Mouse (Mus musculus) limb, embryonic 15.5 days (tissue): ENCODE results near the gene Itga8. TPM values are rescaled to one million over a fixed set of nuclear protein-coding genes. Genes with fewer than 3 reads are reported as not detected.

ENCODE experiments used
- ATAC-seq: fragments of 200-750 bp; cut with Nextera tagmentation; 2 replicates; pipeline ENCODE4 v1.8.0; 2017; ENCODE audit warnings: low read depth, moderate TSS enrichment; ENCODE audit not compliant: insufficient number of reproducible peaks, low FRiP score, low TSS enrichment
- H3K27ac ChIP-seq: fragments of 300-500 bp; sonication (generic); 2 replicates; pipeline ENCODE4 v1.5.1; 2015; ENCODE audit warnings: moderate library complexity, mild to moderate bottlenecking, inconsistent platforms
- H3K27me3 ChIP-seq: fragments of 300-500 bp; sonication (generic); 2 replicates; pipeline ENCODE4 v1.6.1; 2015; ENCODE audit warnings: inconsistent platforms
- H3K36me3 ChIP-seq: fragments of 300-500 bp; sonication (generic); 2 replicates; pipeline ENCODE4 v1.6.1; 2015; ENCODE audit warnings: inconsistent platforms
- H3K4me1 ChIP-seq: fragments of 300-500 bp; sonication (generic); 2 replicates; pipeline ENCODE4 v1.6.1; 2015; ENCODE audit warnings: inconsistent platforms
- H3K4me2 ChIP-seq: fragments of 300-500 bp; sonication (generic); 2 replicates; pipeline ENCODE4 v1.6.1; 2015; ENCODE audit warnings: mild to moderate bottlenecking, inconsistent platforms
- H3K4me3 ChIP-seq: fragments of 300-500 bp; sonication (generic); 2 replicates; pipeline ENCODE4 v1.5.1; 2015; ENCODE audit warnings: mild to moderate bottlenecking, inconsistent platforms
- H3K9ac ChIP-seq: fragments of 300-500 bp; sonication (generic); 2 replicates; pipeline ENCODE4 v1.6.1; 2015; ENCODE audit warnings: inconsistent platforms
- H3K9me3 ChIP-seq: fragments of 300-500 bp; sonication (generic); 2 replicates; pipeline ENCODE4 v1.6.1; 2016; ENCODE audit warnings: inconsistent platforms
- WGBS: fragments of 180-500 bp; shearing (Covaris S2); methylation state at CpG from one replicate; pipeline ENCODE4 v1.1.7; 2015; 5-methylcytosine and 5-hydroxymethylcytosine counted together
- polyA plus RNA-seq: library from polyadenylated mRNA; unstranded; fragments of >200 nt; fragmentation: Nextera tagmentation; extraction: Ambion mirVana; gene quantifications from 2 replicates; pipeline ENCODE4 v1.2.1, GENCODE M21; 2015

The Itga8 gene
- polyA plus RNA-seq, result 12.9 and 13.0 TPM in 2 replicates

DNA sequence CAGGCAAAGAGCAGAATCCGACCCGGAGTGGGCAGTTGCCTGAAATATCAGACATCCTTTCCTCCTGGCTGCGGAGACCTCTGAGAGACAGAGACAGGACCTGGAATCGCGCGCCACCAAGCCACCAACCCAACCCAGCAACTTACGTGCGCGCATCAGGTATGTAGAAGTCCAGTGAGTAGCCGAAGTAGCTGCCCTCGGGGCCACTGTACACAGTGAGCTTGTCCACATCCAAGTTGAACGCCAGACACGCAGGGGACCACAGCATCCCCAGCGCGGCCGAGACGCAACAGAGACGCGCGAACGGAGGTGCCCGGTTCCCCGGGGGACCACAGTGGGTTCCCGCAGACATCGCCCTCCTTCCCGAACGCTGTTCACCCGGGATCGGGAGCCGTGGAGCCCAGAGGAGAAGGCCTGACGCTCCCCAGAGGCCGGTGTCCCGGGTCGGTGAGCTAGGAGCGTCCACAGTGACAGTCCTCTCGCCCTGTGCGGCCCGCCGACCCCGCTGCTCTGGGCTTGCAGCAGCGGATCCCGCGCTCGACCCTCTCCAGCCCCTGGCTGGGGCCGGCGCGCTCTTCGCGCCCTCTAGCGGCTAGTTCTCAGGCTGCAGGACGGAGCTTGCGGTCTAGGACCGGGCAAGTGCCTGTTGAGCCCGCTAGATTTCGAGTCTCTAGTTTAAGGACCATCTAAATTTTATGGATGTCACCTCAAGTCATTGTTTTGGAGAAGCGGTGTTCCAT lies at the start of gene Itga8:
Gene Itga8 (minus strand): TSS at position 492 of the 740 bp plus-strand sequence.
- H3K36me3 ChIP-seq, result no peaks in the 10 kb centered on the region
- no peaks in the 10 kb centered on the region for H3K27me3 ChIP-seq
- no peaks in the 10 kb centered on the region for H3K9me3 ChIP-seq
- H3K9ac ChIP-seq, result peak within 1 kb of the TSS; percentile 66
- H3K4me1 ChIP-seq, result peaks cover 7% of the 10 kb centered on the region; the same call in 1 of the 2 replicates
- peak within 1 kb of the TSS; percentile 89 for H3K4me2 ChIP-seq
- ATAC-seq, result peak; percentile 91
- H3K27ac ChIP-seq, result no peak within 1 kb of the TSS
- H3K4me3 ChIP-seq, result peak within 1 kb of the TSS; percentile 71
- under 1% methylated on average over 55 of the region's 56 CpGs for WGBS

DNA sequence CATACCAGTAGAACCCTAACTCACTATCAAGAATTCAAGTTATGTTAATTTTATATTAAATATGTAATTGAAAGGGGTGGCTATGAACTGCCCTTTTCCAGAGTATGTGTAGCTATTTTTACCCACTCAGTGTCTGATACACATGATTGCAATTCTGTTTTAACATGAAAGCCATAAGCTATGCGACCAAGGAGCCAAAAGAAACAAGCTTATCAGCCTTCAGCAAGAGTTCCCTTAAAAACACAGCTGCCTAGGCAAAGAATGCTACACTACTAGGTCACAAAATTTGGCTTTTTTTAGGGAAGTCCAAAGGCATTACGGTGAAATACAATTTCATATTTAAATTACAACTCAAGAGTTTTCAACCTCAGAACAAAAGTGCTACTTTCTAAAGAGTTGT lies 47.2 kb upstream of the Itga8 start:
- no peak for ATAC-seq
- no peaks in the 10 kb centered on the region for H3K9me3 ChIP-seq
- 80% methylated on average over 2 of the region's 2 CpGs for WGBS
- no peaks in the 10 kb centered on the region for H3K4me1 ChIP-seq
- H3K4me2 ChIP-seq, result no peak overlapping the region
- no peak overlapping the region for H3K27ac ChIP-seq
- no peak overlapping the region for H3K9ac ChIP-seq
- H3K27me3 ChIP-seq, result no peaks in the 10 kb centered on the region
- H3K36me3 ChIP-seq, result peaks cover 4% of the 10 kb centered on the region; the same call in 1 of the 2 replicates
- no peak overlapping the region for H3K4me3 ChIP-seq

GRCm38 (mm10) chr2:12331962-12332361 lies 30.2 kb upstream of the Itga8 start:
- WGBS, result 37% methylated on average over 2 of the region's 2 CpGs
- H3K27me3 ChIP-seq, result no peaks in the 10 kb centered on the region
- H3K9ac ChIP-seq, result no peak overlapping the region
- no peak overlapping the region for H3K4me3 ChIP-seq
- no peaks in the 10 kb centered on the region for H3K36me3 ChIP-seq
- no peak for ATAC-seq
- no peaks in the 10 kb centered on the region for H3K9me3 ChIP-seq
- no peak overlapping the region for H3K4me2 ChIP-seq
- peaks cover 21% of the 10 kb centered on the region for H3K4me1 ChIP-seq
- no peak overlapping the region for H3K27ac ChIP-seq

DNA sequence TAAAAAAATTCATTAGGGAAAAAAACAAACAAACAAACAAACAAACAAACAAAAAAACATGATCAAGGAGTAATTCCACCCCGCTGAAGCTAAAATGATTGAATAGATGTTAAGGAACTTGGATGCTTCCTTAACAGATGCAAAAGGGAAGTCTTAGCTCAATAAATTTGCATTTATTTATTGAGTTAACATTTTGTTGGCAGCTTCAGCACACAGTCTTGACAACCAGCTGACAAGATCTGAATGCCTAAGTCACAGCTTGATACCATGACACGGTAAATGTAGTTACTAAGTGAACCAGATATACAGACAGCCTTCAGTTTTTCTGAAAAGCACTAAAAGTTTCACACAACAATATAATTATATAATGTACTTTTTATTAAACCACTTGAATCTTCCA lies 27.9 kb upstream of the Itga8 start:
- Histone ChIP-seq H3K4me3 (no peak overlapping the region), H3K9me3 (no peaks in the 10 kb centered on the region), H3K4me2 (no peak overlapping the region), H3K36me3 (no peaks in the 10 kb centered on the region), H3K27ac (no peak overlapping the region), H3K27me3 (no peaks in the 10 kb centered on the region), H3K4me1 (peaks cover 29% of the 10 kb centered on the region), H3K9ac (no peak overlapping the region)
- no peak for ATAC-seq
- WGBS, result 67% methylated on average over 2 of the region's 2 CpGs

DNA sequence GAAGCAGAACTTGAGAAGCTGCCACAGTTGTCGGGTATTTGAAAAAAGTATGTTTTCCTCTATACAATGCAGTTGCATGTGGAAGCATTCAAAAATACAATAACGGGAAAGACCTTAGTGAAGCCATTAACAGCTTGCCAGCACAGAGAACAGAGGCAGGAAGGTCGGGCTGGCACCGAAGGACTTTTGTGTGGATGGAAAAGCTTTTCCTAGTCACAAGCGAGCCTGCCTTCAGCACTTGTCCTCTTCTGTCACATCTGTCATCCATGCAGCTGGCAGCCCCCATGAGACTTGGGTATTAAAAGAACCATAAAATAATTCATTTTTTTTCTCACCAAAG lies 27.3 kb upstream of the Itga8 start:
- no peaks in the 10 kb centered on the region for H3K27me3 ChIP-seq
- H3K27ac ChIP-seq, result peak overlapping the region; percentile 59
- H3K4me1 ChIP-seq, result peaks cover 29% of the 10 kb centered on the region
- 0 out of 2 replicates have a peak overlapping the region, but pooled peaks have one; percentile 2 for H3K4me2 ChIP-seq
- H3K9ac ChIP-seq, result no peak overlapping the region
- ATAC-seq, result no peak
- H3K4me3 ChIP-seq, result no peak overlapping the region
- 22% methylated on average over 5 of the region's 5 CpGs for WGBS
- no peaks in the 10 kb centered on the region for H3K36me3 ChIP-seq
- no peaks in the 10 kb centered on the region for H3K9me3 ChIP-seq

GRCm38 (mm10) chr2:12328355-12329067 lies 26.8 kb upstream of the Itga8 start:
- Histone ChIP-seq H3K9ac (no peak overlapping the region), H3K36me3 (no peaks in the 10 kb centered on the region), H3K27ac (peak overlapping the region; percentile 59), H3K9me3 (no peaks in the 10 kb centered on the region), H3K27me3 (no peaks in the 10 kb centered on the region), H3K4me2 (peak overlapping the region; percentile 37; the same call in 1 of the 2 replicates), H3K4me3 (no peak overlapping the region), H3K4me1 (peaks cover 29% of the 10 kb centered on the region)
- ATAC-seq, result no peak
- 14% methylated on average over 8 of the region's 8 CpGs for WGBS

- peak overlapping the region; percentile 59; the same call in 1 of the 2 replicates for H3K27ac ChIP-seq
Observed at GRCm38 (mm10) chr2:12327691-12328354, 26.1 kb upstream of the Itga8 start.

DNA sequence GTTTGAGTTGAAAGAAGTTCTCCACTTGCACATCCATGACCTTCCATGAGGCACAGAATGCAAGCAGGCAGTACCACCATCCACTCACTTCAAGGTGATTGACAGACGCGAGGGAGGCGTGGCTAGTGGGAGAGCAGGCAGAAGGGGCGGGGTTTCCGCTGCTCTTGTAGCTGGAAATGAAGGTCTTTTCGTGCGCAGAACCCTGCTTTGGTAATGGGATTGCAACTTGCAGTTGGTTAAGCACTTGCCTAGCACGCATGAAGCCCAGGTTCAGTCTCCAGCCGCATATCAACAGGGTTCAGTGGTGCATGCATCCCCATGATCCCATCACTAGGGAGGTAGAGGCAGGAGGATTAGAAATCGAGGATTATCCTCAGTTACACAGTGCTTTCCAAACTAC lies 25.5 kb upstream of the Itga8 start:
- 16% methylated on average over 10 of the region's 10 CpGs for WGBS
- Histone ChIP-seq H3K4me3 (peak overlapping the region; percentile 17; the same call in 1 of the 2 replicates), H3K27ac (no peak overlapping the region), H3K9ac (no peak overlapping the region), H3K4me1 (peaks cover 29% of the 10 kb centered on the region), H3K9me3 (no peaks in the 10 kb centered on the region), H3K27me3 (no peaks in the 10 kb centered on the region), H3K36me3 (no peaks in the 10 kb centered on the region), H3K4me2 (peak overlapping the region; percentile 37)
- ATAC-seq, result no peak

More at GRCm38 (mm10) chr2:12327691-12328354, 26.1 kb upstream of the Itga8 start:
- 20% methylated on average over 11 of the region's 11 CpGs for WGBS
- H3K9me3 ChIP-seq, result no peaks in the 10 kb centered on the region
- peaks cover 29% of the 10 kb centered on the region for H3K4me1 ChIP-seq
- H3K36me3 ChIP-seq, result no peaks in the 10 kb centered on the region
- peak overlapping the region; percentile 17 for H3K4me3 ChIP-seq
- peak overlapping the region; percentile 37 for H3K4me2 ChIP-seq
- H3K9ac ChIP-seq, result no peak overlapping the region
- no peak for ATAC-seq
- no peaks in the 10 kb centered on the region for H3K27me3 ChIP-seq

DNA sequence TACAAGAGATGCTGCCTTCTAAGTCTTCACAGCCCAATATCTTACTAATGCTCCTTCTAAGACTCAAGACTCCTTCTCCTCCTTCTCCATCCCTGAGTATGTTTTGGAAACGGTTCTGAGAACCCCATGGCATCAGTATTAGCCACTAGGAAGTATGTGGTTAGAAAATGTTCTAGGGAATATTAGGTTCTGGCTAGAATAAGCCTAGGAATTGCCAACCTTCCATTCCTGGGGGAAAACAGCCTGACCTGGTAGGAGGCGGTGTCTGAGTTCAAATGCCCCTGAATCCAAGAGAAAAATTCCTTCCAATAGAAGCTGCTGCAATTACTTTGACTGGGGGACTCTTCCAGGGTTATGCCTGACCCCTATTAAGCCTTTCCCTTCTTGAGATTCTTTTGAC lies 24.1 kb upstream of the Itga8 start:
- Histone ChIP-seq H3K4me3 (no peak overlapping the region), H3K27me3 (no peaks in the 10 kb centered on the region), H3K4me2 (no peak overlapping the region), H3K4me1 (peaks cover 29% of the 10 kb centered on the region), H3K9me3 (no peaks in the 10 kb centered on the region), H3K27ac (peak overlapping the region; percentile 22; the same call in 1 of the 2 replicates), H3K9ac (no peak overlapping the region), H3K36me3 (no peaks in the 10 kb centered on the region)
- no peak for ATAC-seq
- WGBS, result 66% methylated on average over 2 of the region's 2 CpGs

DNA sequence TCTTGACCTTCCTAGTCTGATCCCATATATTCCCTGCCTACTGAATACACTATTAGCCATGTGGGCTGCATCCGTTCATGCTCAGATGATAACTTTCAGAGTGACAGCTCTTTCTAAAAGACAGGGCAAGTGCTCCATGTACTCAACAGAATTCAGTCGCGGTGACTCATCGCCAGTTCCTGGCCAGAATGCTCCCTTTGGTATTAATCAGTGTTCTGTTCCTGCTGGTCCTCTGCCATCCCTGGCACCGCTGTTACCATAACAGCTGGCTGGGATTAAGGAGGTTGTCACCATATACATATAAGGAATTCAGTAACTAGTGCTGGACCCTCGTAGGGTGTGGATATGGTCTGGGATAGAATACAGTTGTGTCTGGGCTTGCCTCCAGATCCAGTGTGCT lies 23.7 kb upstream of the Itga8 start:
- H3K9ac ChIP-seq, result no peak overlapping the region
- peaks cover 29% of the 10 kb centered on the region for H3K4me1 ChIP-seq
- H3K36me3 ChIP-seq, result no peaks in the 10 kb centered on the region
- H3K27ac ChIP-seq, result peak overlapping the region; percentile 24
- 49% methylated on average over 6 of the region's 6 CpGs for WGBS
- no peaks in the 10 kb centered on the region for H3K27me3 ChIP-seq
- no peak overlapping the region for H3K4me3 ChIP-seq
- H3K9me3 ChIP-seq, result no peaks in the 10 kb centered on the region
- H3K4me2 ChIP-seq, result no peak overlapping the region
- ATAC-seq, result peak; percentile 73

GRCm38 (mm10) chr2:12320914-12321313 lies 19.2 kb upstream of the Itga8 start:
- Histone ChIP-seq H3K4me1 (peaks cover 10% of the 10 kb centered on the region), H3K9ac (no peak overlapping the region), H3K36me3 (no peaks in the 10 kb centered on the region), H3K4me2 (no peak overlapping the region), H3K4me3 (no peak overlapping the region), H3K27me3 (no peaks in the 10 kb centered on the region), H3K9me3 (no peaks in the 10 kb centered on the region), H3K27ac (no peak overlapping the region)
- ATAC-seq, result no peak
- WGBS, result 88% methylated on average over 4 of the region's 4 CpGs

DNA sequence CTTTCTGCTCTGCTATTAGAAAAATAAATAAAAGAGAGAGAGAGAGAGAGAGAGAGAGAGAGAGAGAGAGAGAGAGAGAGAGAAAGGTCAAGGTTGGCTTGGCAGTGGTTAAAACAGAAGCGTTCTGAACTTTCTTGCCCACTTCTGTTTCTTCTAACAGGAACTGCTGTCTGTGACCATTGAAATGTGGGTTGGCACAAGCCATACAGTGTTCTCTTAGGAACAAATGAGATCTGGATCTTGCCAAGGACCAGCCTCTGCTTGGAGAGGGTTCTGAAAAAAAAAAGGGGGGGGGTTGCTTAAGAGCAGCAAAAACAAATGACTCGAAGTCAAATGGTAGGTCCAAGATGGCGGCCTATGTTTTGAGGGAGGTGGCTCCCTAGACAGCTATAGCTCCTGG lies 17.0 kb upstream of the Itga8 start:
- Histone ChIP-seq H3K4me3 (no peak overlapping the region), H3K27ac (no peak overlapping the region), H3K27me3 (no peaks in the 10 kb centered on the region), H3K4me1 (peaks cover 5% of the 10 kb centered on the region), H3K36me3 (no peaks in the 10 kb centered on the region), H3K4me2 (no peak overlapping the region), H3K9ac (no peak overlapping the region), H3K9me3 (no peaks in the 10 kb centered on the region)
- WGBS, result 97% methylated on average over 3 of the region's 3 CpGs
- ATAC-seq, result no peak
